Comparison of ENCODE assay signal across 17 mouse cellular contexts in genomic region chr4:129112231-129112630, GRCm38 (mm10). TPM values are rescaled to one million over a fixed set of nuclear protein-coding genes. Genes with fewer than 3 reads are reported as not detected.
A peak's percentile ranks its signal among the peaks of the same experiment; 100 is the strongest.
DNase-seq lines count a peak whose midpoint lies in the region; ATAC-seq lines count a peak whose summit lies in the region.
"Had no signal": no experiment of that assay in that cellular context is flagged by ENCODE, and none has a peak within 500 bp of the region (broad histone marks: within the 10 kb centered on the region; RNA-seq: fewer than 3 reads in every experiment).

No protein-coding gene starts in this region.

- H3K4me2 ChIP-seq in kidney, embryonic 16.5 days (replicated peaks; ENCODE audit: low read depth, low read length): peak overlapping the region; percentile 18; the same call in 1 of the 2 replicates
- H3K4me2 ChIP-seq: heart, embryonic 11.5 days; liver, embryonic 11.5 days had no signal

- H3K27me3 ChIP-seq in kidney, embryonic 16.5 days (ENCODE audit: insufficient read depth, low read length): no peaks in the 10 kb centered on the region

- H3K27ac ChIP-seq in kidney, embryonic 16.5 days (ENCODE audit: low read length): no peak overlapping the region
- H3K27ac ChIP-seq: macrophage had no signal

- no peak overlapping the region for H3K9ac ChIP-seq in kidney, embryonic 16.5 days (replicated peaks; ENCODE audit: low read length)

- no peak for ATAC-seq in kidney, embryonic 16.5 days (ENCODE audit: low FRiP score, low TSS enrichment)

- WGBS in kidney, embryonic 16.5 days: 28% methylated on average over 9 of the region's 13 CpGs

- H3K36me3 ChIP-seq in kidney, embryonic 16.5 days (ENCODE audit: insufficient read depth, low read length): no peaks in the 10 kb centered on the region
- H3K36me3 ChIP-seq: G1E had no signal

- H3K4me1 ChIP-seq in kidney, embryonic 16.5 days (ENCODE audit: insufficient read depth, low read length): peaks cover 35% of the 10 kb centered on the region

- DNase-seq in embryo, embryonic 10 days (ENCODE audit: low spot score): peak; percentile 28
- DNase-seq in embryo, embryonic 11 days: no peak
- DNase-seq in kidney, postnatal 10 days: no peak
- peak; percentile 53 for DNase-seq in retina, postnatal 1 day
- DNase-seq in retina, embryonic 14.5 days (ENCODE audit: low spot score): no peak
- peak; percentile 45 for DNase-seq in testis, postnatal 10 days (ENCODE audit: low spot score)
- DNase-seq in left cerebral cortex, adult 11 months (ENCODE audit: low spot score): no peak
- DNase-seq: adrenal gland, postnatal 36 days; thymus, postnatal 14 days had no signal

- no peak overlapping the region for H3K4me3 ChIP-seq in kidney, embryonic 16.5 days (ENCODE audit: low read length)
- H3K4me3 ChIP-seq: myocyte had no signal

- no peaks in the 10 kb centered on the region for H3K9me3 ChIP-seq in kidney, embryonic 16.5 days (ENCODE audit: low read length)
- H3K9me3 ChIP-seq: G1E had no signal

RNA-seq across cellular contexts. Expression of gene Tmem54, which starts 6.9 kb away (rescaled TPM):
- 11.5 and 14.5 TPM in 2 replicates for polyA plus RNA-seq in kidney, embryonic 16.5 days (2015; fragmentation: Nextera tagmentation; extraction: Ambion mirVana)
- polyA plus RNA-seq: forebrain, embryonic 14.5 days; G1E; macrophage had no signal

RNA-seq across cellular contexts. Expression of gene Hpca, which starts 9.6 kb away (rescaled TPM):
- 1.6 and 2.2 TPM in 2 replicates for polyA plus RNA-seq in kidney, embryonic 16.5 days (2015; fragmentation: Nextera tagmentation; extraction: Ambion mirVana)
- polyA plus RNA-seq: G1E; macrophage; spleen, adult 2 months had no signal

RNA-seq across cellular contexts. Expression of gene Fndc5, which starts 24.6 kb away (rescaled TPM):
- 3.0 and 3.4 TPM in 2 replicates for polyA plus RNA-seq in kidney, embryonic 16.5 days (2015; fragmentation: Nextera tagmentation; extraction: Ambion mirVana)
- polyA plus RNA-seq: macrophage had no signal

RNA-seq across cellular contexts. Expression of gene Rnf19b, which starts 54.2 kb away (rescaled TPM):
- 6.4 and 6.7 TPM in 2 replicates for polyA plus RNA-seq in kidney, embryonic 16.5 days (2015; fragmentation: Nextera tagmentation; extraction: Ambion mirVana)

Comparison
In these comparisons a context has a peak if more than half of its experiments do, and no peak if none do; other contexts are left out.
1. DNase-seq: peak in embryo, embryonic 10 days (single experiment), retina, postnatal 1 day (single experiment) and testis, postnatal 10 days (single experiment); none in embryo, embryonic 11 days (single experiment), kidney, postnatal 10 days (single experiment), retina, embryonic 14.5 days (single experiment) and left cerebral cortex, adult 11 months (single experiment).